ENCODE assay signal across 16 mouse cellular contexts in genomic region chr1:164019789-164020188, GRCm38 (mm10). TPM values are rescaled to one million over a fixed set of nuclear protein-coding genes. Genes with fewer than 3 reads are reported as not detected.
"Had no signal": no experiment of that assay in that cellular context is flagged by ENCODE, and none has a peak within 500 bp of the region (broad histone marks: within the 10 kb centered on the region; RNA-seq: fewer than 3 reads in every experiment).

No protein-coding gene starts in this region.

- H3K4me3 ChIP-seq: left cerebral cortex, adult 2 months; limb, embryonic 10.5 days; liver, embryonic 15.5 days; midbrain, embryonic 10.5 days; midbrain, embryonic 15.5 days had no signal

- DNase-seq: kidney, postnatal 25 days; lung, adult 2 months; lung, postnatal 36 days; thymus, adult 18-20 months; thymus, postnatal 14 days had no signal

- ATAC-seq: lung, postnatal 0 days; midbrain, embryonic 15.5 days had no signal

- H3K27me3 ChIP-seq: liver, embryonic 15.5 days; midbrain, embryonic 15.5 days had no signal

- H3K9me3 ChIP-seq: limb, embryonic 10.5 days; liver, embryonic 15.5 days; midbrain, embryonic 10.5 days; midbrain, embryonic 15.5 days had no signal

- H3K4me1 ChIP-seq: limb, embryonic 10.5 days; liver, embryonic 15.5 days; midbrain, embryonic 15.5 days had no signal

- H3K27ac ChIP-seq: left cerebral cortex, adult 2 months; limb, embryonic 10.5 days; liver, embryonic 15.5 days; midbrain, embryonic 10.5 days; midbrain, embryonic 15.5 days had no signal

- H3K36me3 ChIP-seq: limb, embryonic 10.5 days; liver, embryonic 15.5 days; midbrain, embryonic 10.5 days; midbrain, embryonic 15.5 days had no signal

- H3K4me2 ChIP-seq: liver, embryonic 11.5 days; liver, embryonic 15.5 days; midbrain, embryonic 15.5 days had no signal

- H3K9ac ChIP-seq: liver, embryonic 15.5 days; midbrain, embryonic 15.5 days had no signal

RNA-seq across cellular contexts. Expression of gene Sele, which starts 28.2 kb away (rescaled TPM):
- total RNA-seq: layer of hippocampus, postnatal 25 days had no signal
- polyA plus RNA-seq: limb, embryonic 10.5 days; liver, embryonic 15.5 days; lung, postnatal 0 days; midbrain, embryonic 10.5 days; midbrain, embryonic 15.5 days; neural tube, embryonic 14.5 days; stomach, embryonic 14.5 days had no signal

RNA-seq across cellular contexts. Expression of gene Sell, which starts 42.0 kb away (rescaled TPM):
- total RNA-seq: layer of hippocampus, postnatal 25 days; left cerebral cortex, adult 2 months; left cerebral cortex, postnatal 14 days had no signal
- polyA plus RNA-seq: limb, embryonic 10.5 days; midbrain, embryonic 10.5 days had no signal
